Mouse (Mus musculus) embryonic facial prominence, embryonic 13.5 days (tissue): ENCODE results near the gene Tmem9b. TPM values are rescaled to one million over a fixed set of nuclear protein-coding genes. Genes with fewer than 3 reads are reported as not detected.

ENCODE experiments used
- ATAC-seq: fragments of 200-750 bp; cut with Nextera tagmentation; 2 replicates; pipeline ENCODE4 v1.8.0; 2017; ENCODE audit warnings: low read depth; ENCODE audit not compliant: insufficient number of reproducible peaks, insufficient read depth, low FRiP score, low TSS enrichment
- H3K27ac ChIP-seq: fragments of 300-500 bp; sonication (generic); 2 replicates; pipeline ENCODE4 v1.5.1; 2015; ENCODE audit warnings: moderate library complexity, mild to moderate bottlenecking, inconsistent platforms
- H3K27me3 ChIP-seq: fragments of 300-500 bp; sonication (generic); 2 replicates; pipeline ENCODE4 v1.6.1; 2015; ENCODE audit warnings: mild to moderate bottlenecking, inconsistent platforms
- H3K36me3 ChIP-seq: fragments of 300-500 bp; sonication (generic); 2 replicates; pipeline ENCODE4 v1.6.1; 2015; ENCODE audit warnings: mild to moderate bottlenecking, inconsistent platforms
- H3K4me1 ChIP-seq: fragments of 300-500 bp; sonication (generic); 2 replicates; pipeline ENCODE4 v1.6.1; 2015; ENCODE audit warnings: inconsistent platforms
- H3K4me2 ChIP-seq: fragments of 300-500 bp; sonication (generic); 2 replicates; pipeline ENCODE4 v1.6.1; 2015; ENCODE audit warnings: moderate library complexity, mild to moderate bottlenecking, inconsistent platforms
- H3K4me3 ChIP-seq: fragments of 300-500 bp; sonication (generic); 2 replicates; pipeline ENCODE4 v1.5.1; 2015; ENCODE audit warnings: mild to moderate bottlenecking, inconsistent platforms
- H3K9ac ChIP-seq: fragments of 300-500 bp; sonication (generic); 2 replicates; pipeline ENCODE4 v1.6.1; 2015; ENCODE audit warnings: mild to moderate bottlenecking, inconsistent platforms
- H3K9me3 ChIP-seq: fragments of 300-500 bp; sonication (generic); 2 replicates; pipeline ENCODE4 v1.6.1; 2016; ENCODE audit warnings: inconsistent platforms
- WGBS: fragments of 180-500 bp; shearing (Covaris S2); methylation state at CpG from one replicate; pipeline ENCODE4 v1.1.7; 2015; ENCODE audit warnings: mixed read lengths; 5-methylcytosine and 5-hydroxymethylcytosine counted together
- polyA plus RNA-seq: library from polyadenylated mRNA; unstranded; fragments of >200 nt; fragmentation: Nextera tagmentation; extraction: Ambion mirVana; gene quantifications from 2 replicates; pipeline ENCODE4 v1.2.1, GENCODE M21; 2015

The Tmem9b gene
- polyA plus RNA-seq, 1 experiment from 2014 or later, result 47.1 TPM

DNA sequence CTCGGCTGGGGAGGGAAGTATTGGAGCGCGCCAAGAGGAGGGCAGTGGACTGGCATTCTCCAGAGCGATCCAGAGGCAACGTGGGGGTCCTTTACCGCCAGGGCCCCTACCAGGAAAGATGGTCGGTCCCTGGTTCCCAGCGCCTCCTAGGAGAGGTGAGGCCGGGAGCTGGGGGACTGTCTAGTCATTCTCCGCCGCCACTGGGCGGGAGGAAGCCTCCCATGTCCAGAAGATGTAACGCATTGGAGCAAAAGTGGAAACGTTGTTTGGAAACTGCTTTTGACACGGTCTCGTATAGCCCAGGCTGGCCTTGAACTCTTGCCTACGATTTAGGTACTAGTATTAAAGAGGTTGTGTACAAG lies 48.7 kb downstream of the Tmem9b start:
- H3K27ac ChIP-seq, result peak overlapping the region; percentile 75
- peak overlapping the region; percentile 77 for H3K9ac ChIP-seq

DNA sequence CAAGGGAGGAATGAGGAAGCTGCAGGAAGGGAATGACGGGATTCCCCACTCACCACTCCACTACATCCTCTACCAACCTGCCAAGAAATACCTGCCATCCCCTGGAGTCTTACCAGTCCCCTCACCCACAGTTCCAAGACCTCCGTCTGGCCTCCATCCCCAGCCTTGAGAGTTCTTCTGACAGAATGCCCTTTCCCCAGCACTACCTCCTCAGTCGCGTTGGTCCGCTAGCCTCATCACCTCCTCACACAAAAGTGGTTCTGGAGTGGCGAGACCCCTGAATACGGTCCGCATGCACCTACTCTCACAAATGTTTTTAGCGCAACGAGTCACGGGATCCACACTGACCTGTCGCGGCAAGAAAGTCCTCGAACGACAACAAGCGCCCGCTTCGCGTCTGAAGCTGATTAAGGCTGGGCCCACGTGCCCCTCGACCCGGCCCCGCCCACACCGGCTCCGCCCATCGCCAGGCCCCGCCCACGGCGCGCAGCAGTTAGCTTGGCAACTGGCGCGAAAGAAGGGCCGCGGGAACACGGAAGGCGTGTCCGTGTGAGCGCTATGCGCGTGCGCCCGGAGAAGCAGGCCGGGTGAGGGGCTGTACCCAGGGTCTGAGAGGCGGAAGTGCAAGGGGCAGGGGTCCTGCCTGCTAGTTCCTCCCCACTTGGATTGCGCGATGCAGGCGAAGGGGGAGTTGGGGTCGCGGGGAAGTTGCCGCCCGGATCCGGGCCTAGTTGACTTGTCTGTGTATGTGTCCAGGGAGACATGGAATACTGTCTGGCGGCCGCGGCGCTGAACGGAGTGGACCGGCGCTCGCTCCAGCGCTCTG lies 49.3 kb downstream of the Tmem9b start, which contains the start of the genes St5 and Akip1:
Gene St5, minus strand, starts transcription at position 416 of the 826 bp plus-strand sequence.
Gene Akip1, plus strand, starts transcription at position 501 of the 826 bp plus-strand sequence.
- Histone ChIP-seq H3K4me1 (peaks cover 25% of the 10 kb centered on the region), H3K27ac (peak within 1 kb of the TSS; percentile 75), H3K9me3 (no peaks in the 10 kb centered on the region), H3K27me3 (no peaks in the 10 kb centered on the region), H3K4me3 (peak within 1 kb of the TSS; percentile 68), H3K9ac (peak within 1 kb of the TSS; percentile 77), H3K4me2 (peak within 1 kb of the TSS; percentile 76), H3K36me3 (no peaks in the 10 kb centered on the region)
- ATAC-seq, result peak; percentile 96
- WGBS, result 1% methylated on average over 61 of the region's 61 CpGs

More for the DNA sequence above, 48.7 kb downstream of the Tmem9b start:
- Histone ChIP-seq H3K36me3 (0 out of 2 replicates have a peak, but pooled peaks cover 2% of the 10 kb centered on the region), H3K4me2 (peak overlapping the region; percentile 76), H3K4me1 (peaks cover 30% of the 10 kb centered on the region), H3K4me3 (peak overlapping the region; percentile 68), H3K9me3 (no peaks in the 10 kb centered on the region), H3K27me3 (no peaks in the 10 kb centered on the region)
- no peak; the same call in 1 of the 2 replicates for ATAC-seq
- WGBS, result 2% methylated on average over 17 of the region's 17 CpGs

DNA sequence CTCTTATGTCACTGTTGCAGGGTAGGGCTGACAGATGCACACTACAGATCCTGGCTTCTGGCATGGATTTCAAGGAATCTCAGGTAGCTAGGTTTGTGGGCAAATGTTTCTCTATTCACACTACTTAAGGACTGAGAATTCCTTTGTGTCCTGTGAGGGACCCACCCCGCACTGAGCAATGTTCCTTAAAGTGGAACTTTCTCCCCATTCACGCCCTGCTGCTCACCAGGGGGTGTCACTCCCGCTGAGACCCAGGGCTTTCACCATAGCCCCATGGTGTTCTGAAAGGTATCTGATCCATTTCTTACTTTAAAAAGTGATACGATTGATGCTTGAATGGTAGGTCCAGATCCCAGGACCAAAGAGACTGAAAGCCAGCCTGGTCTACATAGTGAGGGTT lies 50.0 kb downstream of the Tmem9b start:
- Histone ChIP-seq H3K9me3 (no peaks in the 10 kb centered on the region), H3K27ac (no peak overlapping the region), H3K4me3 (peak overlapping the region; percentile 68), H3K9ac (peak overlapping the region; percentile 77; the same call in 1 of the 2 replicates), H3K4me1 (peaks cover 22% of the 10 kb centered on the region), H3K36me3 (no peaks in the 10 kb centered on the region), H3K4me2 (peak overlapping the region; percentile 76), H3K27me3 (no peaks in the 10 kb centered on the region)
- no peak for ATAC-seq
- WGBS, result 44% methylated on average over 4 of the region's 4 CpGs

DNA sequence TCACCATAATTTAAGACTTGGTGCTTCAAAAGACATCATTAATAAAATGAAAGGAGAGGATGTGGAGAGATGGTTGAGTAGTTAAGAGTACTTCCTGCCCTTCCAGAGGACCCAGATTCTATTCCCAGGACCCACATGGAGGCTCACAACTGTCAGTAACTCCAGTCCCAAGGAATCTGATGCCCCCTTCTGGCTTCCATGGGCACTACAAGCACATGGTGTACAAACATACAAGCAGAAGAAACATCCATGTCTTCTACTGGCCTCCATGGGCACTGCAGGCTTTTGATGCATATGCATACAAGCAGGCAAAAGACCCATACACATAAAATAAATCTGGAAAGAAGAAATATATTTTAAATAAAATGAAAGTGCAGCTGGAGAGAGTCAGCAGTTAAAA lies 52.5 kb downstream of the Tmem9b start:
- Histone ChIP-seq H3K27ac (no peak overlapping the region), H3K4me2 (no peak overlapping the region), H3K4me3 (no peak overlapping the region)

GRCm38 (mm10) chr7:109695339-109695726 lies 57.3 kb downstream of the Tmem9b start:
- ATAC-seq, result no peak
- H3K27ac ChIP-seq, result no peak overlapping the region
- H3K9ac ChIP-seq, result no peak overlapping the region
- no peaks in the 10 kb centered on the region for H3K4me1 ChIP-seq
- no peaks in the 10 kb centered on the region for H3K36me3 ChIP-seq
- H3K4me3 ChIP-seq, result no peak overlapping the region
- no peak overlapping the region for H3K4me2 ChIP-seq
- H3K27me3 ChIP-seq, result no peaks in the 10 kb centered on the region
- no peaks in the 10 kb centered on the region for H3K9me3 ChIP-seq
- 91% methylated on average over 10 of the region's 10 CpGs for WGBS

More for the DNA sequence above, 52.5 kb downstream of the Tmem9b start:
- Histone ChIP-seq H3K9me3 (no peaks in the 10 kb centered on the region), H3K9ac (no peak overlapping the region), H3K4me1 (peaks cover 14% of the 10 kb centered on the region), H3K27me3 (no peaks in the 10 kb centered on the region), H3K36me3 (no peaks in the 10 kb centered on the region)
- ATAC-seq, result no peak

GRCm38 (mm10) chr7:109694576-109695338 lies 57.9 kb downstream of the Tmem9b start:
- Histone ChIP-seq H3K9ac (no peak overlapping the region), H3K9me3 (no peaks in the 10 kb centered on the region), H3K4me1 (no peaks in the 10 kb centered on the region), H3K4me2 (no peak overlapping the region), H3K27ac (no peak overlapping the region), H3K36me3 (no peaks in the 10 kb centered on the region), H3K27me3 (no peaks in the 10 kb centered on the region), H3K4me3 (no peak overlapping the region)
- no peak for ATAC-seq
- 83% methylated on average over 13 of the region's 13 CpGs for WGBS

GRCm38 (mm10) chr7:109690961-109691360 lies 61.7 kb downstream of the Tmem9b start:
- no peak overlapping the region for H3K9ac ChIP-seq
- ATAC-seq, result no peak

DNA sequence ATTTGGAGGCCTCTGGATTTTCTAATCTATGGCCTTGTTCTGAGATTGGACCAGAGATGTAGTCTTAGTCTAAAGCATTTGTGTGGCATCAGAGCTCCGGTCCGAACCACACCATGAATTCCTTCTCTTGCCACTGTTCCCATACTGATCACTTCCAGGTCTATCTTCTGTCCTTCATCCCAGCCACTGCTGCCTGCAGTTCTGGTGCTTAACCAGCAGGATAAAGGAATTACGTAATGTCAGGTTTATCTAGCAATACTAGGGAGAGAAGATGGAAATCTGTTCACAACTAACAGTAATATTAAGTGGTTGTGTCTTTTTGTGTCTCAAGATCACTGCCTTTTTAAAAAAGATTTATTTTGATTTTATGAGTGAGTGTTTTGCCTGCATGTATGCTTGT lies 62.6 kb downstream of the Tmem9b start:
- no peaks in the 10 kb centered on the region for H3K36me3 ChIP-seq
- H3K4me1 ChIP-seq, result peaks cover 18% of the 10 kb centered on the region
- H3K27ac ChIP-seq, result no peak overlapping the region
- H3K4me3 ChIP-seq, result no peak overlapping the region
- ATAC-seq, result no peak
- H3K9ac ChIP-seq, result no peak overlapping the region
- H3K27me3 ChIP-seq, result no peaks in the 10 kb centered on the region
- WGBS, result 77% methylated on average over 3 of the region's 3 CpGs
- H3K4me2 ChIP-seq, result no peak overlapping the region
- no peaks in the 10 kb centered on the region for H3K9me3 ChIP-seq

More at GRCm38 (mm10) chr7:109690961-109691360, 61.7 kb downstream of the Tmem9b start:
- 89% methylated on average over 5 of the region's 5 CpGs for WGBS
- H3K4me3 ChIP-seq, result no peak overlapping the region
- H3K4me1 ChIP-seq, result peaks cover 18% of the 10 kb centered on the region
- H3K4me2 ChIP-seq, result no peak overlapping the region
- no peak overlapping the region for H3K27ac ChIP-seq
- H3K36me3 ChIP-seq, result no peaks in the 10 kb centered on the region
- no peaks in the 10 kb centered on the region for H3K27me3 ChIP-seq
- H3K9me3 ChIP-seq, result no peaks in the 10 kb centered on the region

DNA sequence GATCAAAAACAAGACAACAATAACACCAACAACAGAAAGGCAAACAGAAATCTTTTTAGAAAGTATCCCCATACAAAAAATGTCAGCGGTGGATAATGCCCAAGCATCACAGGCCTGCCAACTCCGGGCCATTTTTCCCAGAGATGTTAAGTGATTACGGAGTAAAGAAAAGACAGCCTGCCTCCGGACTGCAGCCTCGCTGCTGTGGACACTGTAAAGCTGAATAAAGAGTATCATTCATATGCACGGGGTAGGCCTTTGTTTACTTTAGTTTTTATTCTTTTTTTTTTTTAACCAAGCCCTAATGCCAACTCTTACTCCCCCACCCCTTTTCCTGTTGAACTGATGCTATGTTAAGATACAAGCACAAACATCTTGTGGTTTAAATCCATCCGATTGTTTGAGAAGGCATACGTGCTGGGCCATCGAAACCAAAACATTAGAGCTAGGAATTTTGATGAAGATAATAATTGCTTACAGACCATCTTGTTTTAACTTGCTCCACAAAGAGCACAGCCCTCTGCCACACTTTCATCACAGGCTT lies 66.0 kb downstream of the Tmem9b start:
- H3K9ac ChIP-seq, result no peak overlapping the region
- no peaks in the 10 kb centered on the region for H3K36me3 ChIP-seq
- no peak overlapping the region; the same call in 1 of the 2 replicates for H3K4me2 ChIP-seq
- no peaks in the 10 kb centered on the region for H3K27me3 ChIP-seq
- no peak for ATAC-seq
- H3K27ac ChIP-seq, result peak overlapping the region; percentile 66
- 0 out of 2 replicates have a peak, but pooled peaks cover 3% of the 10 kb centered on the region for H3K9me3 ChIP-seq
- no peak overlapping the region for H3K4me3 ChIP-seq
- H3K4me1 ChIP-seq, result peaks cover 18% of the 10 kb centered on the region
- 19% methylated on average over 9 of the region's 9 CpGs for WGBS
